8 mouse cellular contexts compared by ENCODE assay signal in the genomic region with DNA sequence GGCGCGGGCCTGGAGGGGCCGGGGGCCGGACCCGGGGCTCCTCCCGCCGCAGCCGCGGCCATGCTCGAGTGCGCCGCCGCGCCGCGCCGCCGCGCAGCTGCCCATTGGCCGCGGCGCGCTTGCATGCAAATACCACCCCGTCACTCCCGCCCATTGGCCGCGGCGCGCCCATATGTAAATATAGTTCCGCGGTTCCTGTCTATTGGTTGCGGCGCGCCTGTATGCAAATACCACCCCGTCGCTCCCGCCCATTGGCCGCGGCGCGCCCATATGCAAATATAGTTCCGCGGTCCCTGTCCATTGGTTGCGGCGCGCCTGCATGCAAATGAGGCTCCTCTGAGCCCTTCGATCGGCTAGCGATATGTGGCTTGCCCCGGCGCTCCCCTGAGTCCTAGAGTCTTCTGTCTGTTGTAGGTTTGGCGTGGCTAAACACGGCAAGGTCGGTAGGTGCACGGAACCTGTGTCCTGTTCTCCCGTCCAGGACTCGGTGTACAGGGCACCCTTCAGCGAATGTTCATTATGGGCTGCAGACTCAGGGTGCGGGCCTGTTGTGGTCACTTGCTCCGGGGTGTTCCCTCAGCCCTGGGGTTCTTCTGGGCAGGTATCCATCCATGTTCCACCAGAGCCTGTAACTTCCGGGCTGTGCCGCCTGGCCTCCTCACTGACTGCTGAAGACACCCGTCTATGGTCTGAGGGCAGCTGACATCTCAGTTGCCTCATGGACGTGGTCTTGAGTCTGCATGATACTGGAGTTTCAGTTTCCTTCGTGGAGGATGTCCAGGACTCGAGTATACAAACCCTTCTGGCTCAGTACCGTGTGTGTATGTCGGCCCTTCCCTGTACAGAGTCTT. TPM values are rescaled to one million over a fixed set of nuclear protein-coding genes. Genes with fewer than 3 reads are reported as not detected.
DNase-seq lines count a peak whose midpoint lies in the region; ATAC-seq and TF ChIP-seq lines count a peak whose summit lies in the region.

Cables2 (minus strand) TSS at position 103 of the 851 bp plus-strand sequence.

- TF ChIP-seq EP300 in ES-Bruce4 (IDR thresholded peaks at IDR 0.05; ENCODE audit: insufficient read depth, low read depth, low read length) = no peak
- no peak for TF ChIP-seq EP300 in liver, postnatal 0 days (IDR thresholded peaks at IDR 0.05; ENCODE audit: low read depth)

- intact Hi-C loops in heart, postnatal 10 days (cut with DNase I) = loop anchor here (2.0 to 5.0 kb wide), 2 partner anchors 157 to 309 kb away; partner anchors contain the start of gene Mrgbp

- no peak within 1 kb of the TSS for H3K27ac ChIP-seq in ES-Bruce4 (ENCODE audit: insufficient read depth, low read length)
- peak within 1 kb of the TSS; percentile 65 for H3K27ac ChIP-seq in forebrain, embryonic 13.5 days
- H3K27ac ChIP-seq in liver, postnatal 0 days (ENCODE audit: low read depth) = peak within 1 kb of the TSS; percentile 89
- H3K27ac ChIP-seq in neural tube, embryonic 14.5 days (ENCODE audit: low read depth, low read length) = peak within 1 kb of the TSS; percentile 60; the same call in 1 of the 2 replicates

- no peaks in the 10 kb centered on the region for H3K9me3 ChIP-seq in ES-Bruce4 (replicated peaks; ENCODE audit: control insufficient read depth, insufficient read depth, low read length, poor library complexity, severe bottlenecking)
- no peaks in the 10 kb centered on the region for H3K9me3 ChIP-seq in forebrain, embryonic 13.5 days (replicated peaks)
- H3K9me3 ChIP-seq in liver, postnatal 0 days (ENCODE audit: low read length) = no peaks in the 10 kb centered on the region
- H3K9me3 ChIP-seq in neural tube, embryonic 14.5 days (ENCODE audit: control insufficient read depth, low read length) = no peaks in the 10 kb centered on the region

- DNase-seq in heart, postnatal 10 days = peak; percentile 94
- DNase-seq in large intestine, adult 2 months (ENCODE audit: low read depth, low spot score) = peak; percentile 87
- peak; percentile 97 for DNase-seq in liver, postnatal 0 days
- DNase-seq in testis, postnatal 10 days (ENCODE audit: low spot score) = peak; percentile 91

- peak within 1 kb of the TSS; percentile 98 for H3K4me2 ChIP-seq in forebrain, embryonic 13.5 days
- peak within 1 kb of the TSS; percentile 99 for H3K4me2 ChIP-seq in liver, postnatal 0 days (ENCODE audit: low read depth, low read length)
- H3K4me2 ChIP-seq in neural tube, embryonic 14.5 days (ENCODE audit: low read depth, low read length) = peak within 1 kb of the TSS; percentile 79

- H3K4me3 ChIP-seq in ES-Bruce4 (ENCODE audit: low read depth, low read length) = peak within 1 kb of the TSS; percentile 68
- H3K4me3 ChIP-seq in forebrain, embryonic 13.5 days = peak within 1 kb of the TSS; percentile 90
- peak within 1 kb of the TSS; percentile 81 for H3K4me3 ChIP-seq in liver, postnatal 0 days (ENCODE audit: low read depth, low read length)
- peak within 1 kb of the TSS; percentile 82 for H3K4me3 ChIP-seq in neural tube, embryonic 14.5 days (ENCODE audit: low read depth, low read length)

- peaks cover 6% of the 10 kb centered on the region for H3K4me1 ChIP-seq in ES-Bruce4 (ENCODE audit: control insufficient read depth, insufficient read depth, low read length)
- H3K4me1 ChIP-seq in forebrain, embryonic 13.5 days = peaks cover 37% of the 10 kb centered on the region
- peaks cover 40% of the 10 kb centered on the region for H3K4me1 ChIP-seq in liver, postnatal 0 days (ENCODE audit: insufficient read depth)
- H3K4me1 ChIP-seq in neural tube, embryonic 14.5 days (ENCODE audit: control insufficient read depth, insufficient read depth, low read length) = peaks cover 11% of the 10 kb centered on the region

- peak; percentile 88 for ATAC-seq in cerebellum, adult (ENCODE audit: insufficient number of reproducible peaks, low FRiP score, low TSS enrichment)
- ATAC-seq in forebrain, embryonic 13.5 days = peak; percentile 96
- ATAC-seq in liver, postnatal 0 days = peak; percentile 96
- ATAC-seq in neural tube, embryonic 14.5 days (ENCODE audit: low read depth) = peak; percentile 95

- H3K27me3 ChIP-seq in ES-Bruce4 (ENCODE audit: control insufficient read depth, insufficient read depth, low read length, poor library complexity, severe bottlenecking) = no peaks in the 10 kb centered on the region
- H3K27me3 ChIP-seq in forebrain, embryonic 13.5 days = 0 out of 2 replicates have a peak, but pooled peaks cover 10% of the 10 kb centered on the region
- H3K27me3 ChIP-seq in liver, postnatal 0 days (ENCODE audit: insufficient read depth, low read length) = no peaks in the 10 kb centered on the region
- H3K27me3 ChIP-seq in neural tube, embryonic 14.5 days (ENCODE audit: control insufficient read depth, insufficient read depth, low read length) = no peaks in the 10 kb centered on the region

- peak within 1 kb of the TSS; percentile 86 for H3K9ac ChIP-seq in ES-Bruce4 (ENCODE audit: low read depth, poor library complexity, severe bottlenecking)
- peak within 1 kb of the TSS; percentile 93 for H3K9ac ChIP-seq in forebrain, embryonic 13.5 days
- H3K9ac ChIP-seq in liver, postnatal 0 days (replicated peaks) = peak within 1 kb of the TSS; percentile 94
- H3K9ac ChIP-seq in neural tube, embryonic 14.5 days (replicated peaks; ENCODE audit: low read depth, low read length) = peak within 1 kb of the TSS; percentile 91

- no peak for TF ChIP-seq CTCF in ES-Bruce4 (IDR thresholded peaks at IDR 0.05; ENCODE audit: low read depth, low read length)
- TF ChIP-seq CTCF in liver, postnatal 0 days (IDR thresholded peaks at IDR 0.05; ENCODE audit: low read depth) = no peak

- H3K36me3 ChIP-seq in ES-Bruce4 (ENCODE audit: control insufficient read depth, insufficient read depth, low read length, poor library complexity, severe bottlenecking) = no peaks in the 10 kb centered on the region
- peaks cover 14% of the 10 kb centered on the region; the same call in 1 of the 2 replicates for H3K36me3 ChIP-seq in forebrain, embryonic 13.5 days (ENCODE audit: poor library complexity, severe bottlenecking)
- H3K36me3 ChIP-seq in liver, postnatal 0 days (replicated peaks; ENCODE audit: insufficient read depth, low read length) = peaks cover 8% of the 10 kb centered on the region; the same call in 1 of the 2 replicates
- no peaks in the 10 kb centered on the region for H3K36me3 ChIP-seq in neural tube, embryonic 14.5 days (ENCODE audit: control insufficient read depth, insufficient read depth, low read length)

- WGBS in forebrain, embryonic 13.5 days = 8% methylated on average over 59 of the region's 68 CpGs
- WGBS in large intestine, adult 2 months = 2% methylated on average over 68 of the region's 68 CpGs
- 5% methylated on average over 68 of the region's 68 CpGs for WGBS in liver, postnatal 0 days (ENCODE audit: insufficient replicate concordance)
- 8% methylated on average over 59 of the region's 68 CpGs for WGBS in neural tube, embryonic 14.5 days

- no peak for TF ChIP-seq POLR2A in ES-Bruce4 (IDR thresholded peaks at IDR 0.05; ENCODE audit: insufficient read depth, low read length)

RNA-seq across cellular contexts. Expression of gene Cables2, which starts in this region (rescaled TPM):
- polyA plus RNA-seq in ES-Bruce4 (2011; ENCODE audit: insufficient read depth, insufficient read length, low read depth, missing spikeins) = 13.2 and 14.5 TPM in 2 replicates
- polyA plus RNA-seq in forebrain, embryonic 13.5 days (2015; fragmentation: Nextera tagmentation; extraction: Ambion mirVana) = 11.0 and 12.7 TPM in 2 replicates
- 10 to 100 TPM; 16.5 to 16.7 TPM for total RNA-seq in heart, postnatal 10 days (2021)
- 30.4 and 33.1 TPM in 2 replicates for polyA plus RNA-seq in large intestine, adult 2 months (2012; rRNA removed)
- 4.7 and 5.2 TPM in 2 replicates for polyA plus RNA-seq in liver, postnatal 0 days (2015; fragmentation: Nextera tagmentation; extraction: Ambion mirVana)
- polyA plus RNA-seq in neural tube, embryonic 14.5 days (2014; fragmentation: Nextera tagmentation; extraction: Ambion mirVana) = 32.9 and 33.3 TPM in 2 replicates
